Mouse (Mus musculus): ENCODE measurements around the gene Gcnt1.

DNA sequence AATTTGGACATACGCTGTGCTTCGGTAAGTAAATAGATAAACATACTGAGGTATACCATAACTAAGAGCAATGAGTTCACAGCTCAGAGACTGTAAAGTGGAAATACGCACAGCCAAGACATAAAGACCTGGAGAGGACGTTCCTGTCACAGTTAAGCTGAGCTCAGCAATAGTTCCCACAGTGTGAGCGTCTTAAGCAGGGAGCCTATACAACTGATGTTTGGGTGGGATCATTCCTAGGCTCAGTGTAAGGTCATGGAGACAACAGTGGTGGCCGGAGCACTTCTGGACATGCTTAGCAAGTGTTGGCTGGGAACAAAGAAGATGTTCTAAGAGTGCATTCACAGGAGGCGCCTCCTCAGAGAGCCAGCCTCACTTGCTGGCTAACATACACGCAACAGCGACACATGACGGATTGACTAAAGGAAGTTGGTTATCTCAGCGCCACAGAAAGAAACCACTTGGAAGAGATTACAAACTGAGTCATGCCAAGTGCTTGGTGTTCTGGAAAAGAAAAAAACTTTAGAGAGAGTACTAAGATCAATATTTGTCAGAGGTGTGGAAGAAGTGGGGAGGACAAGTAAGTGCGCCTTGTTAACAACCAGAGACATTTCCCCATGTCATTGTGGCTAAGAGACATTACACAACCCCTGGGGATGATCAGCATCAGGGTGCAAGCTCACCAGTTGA, 37.9 kb downstream of the Gcnt1 start:
- no peak for TF ChIP-seq CTCF (IDR thresholded peaks at IDR 0.05; ENCODE audit: extremely low read depth, insufficient read depth, insufficient read length, insufficient replicate concordance)
- no peak for TF ChIP-seq POLR2A (IDR thresholded peaks at IDR 0.05; ENCODE audit: low read depth, low read length)
